Mouse (Mus musculus) erythroblast, embryonic 14.5 days (primary cell): ENCODE data around the gene 1110051M20Rik.

Experiments
- GATA1 ChIP-seq: IDR thresholded peaks from 2 replicates; pipeline ENCODE4 v1.6.1; 2012; ENCODE audit warnings: low read length, inconsistent platforms, mixed read lengths
- TAL1 ChIP-seq: IDR thresholded peaks from 3 replicates; pipeline ENCODE4 v1.6.1; 2012; ENCODE audit warnings: low read length, inconsistent platforms, mixed read lengths

- TF ChIP-seq TAL1 (no peak), GATA1 (no peak)
Observed at GRCm38 (mm10) chr2:91480399-91480801, 35.9 kb upstream of the 1110051M20Rik start.
